25 mouse cellular contexts compared by ENCODE assay signal in the genomic region with DNA sequence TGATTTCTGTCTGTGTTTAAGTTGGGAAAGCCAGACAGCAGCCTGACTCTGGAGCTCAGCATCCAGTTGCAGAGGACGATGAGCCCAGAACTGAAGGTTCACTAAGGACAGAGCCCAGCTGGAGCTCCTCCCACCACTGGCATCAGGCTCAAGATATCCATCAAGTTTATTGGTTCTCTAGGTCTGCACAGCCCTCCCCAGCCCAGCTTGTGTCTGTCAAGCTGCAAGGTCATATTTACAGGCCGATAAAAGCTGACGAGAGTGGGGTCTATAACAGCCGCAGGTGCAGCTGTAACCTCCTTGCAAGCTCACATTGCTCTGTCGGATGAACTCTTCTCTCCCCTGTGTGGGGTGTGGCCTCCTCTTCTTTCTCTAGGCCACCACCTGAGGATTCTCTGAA.
DNase-seq lines count a peak whose midpoint lies in the region; ATAC-seq lines count a peak whose summit lies in the region.
"Had no signal": no experiment of that assay in that cellular context is flagged by ENCODE, and none has a peak within 500 bp of the region (broad histone marks: within the 10 kb centered on the region; RNA-seq: fewer than 3 reads in every experiment).

No protein-coding gene starts in this region.

- H3K36me3 ChIP-seq in kidney, embryonic 14.5 days (ENCODE audit: control insufficient read depth, insufficient read depth, low read length): no peaks in the 10 kb centered on the region
- H3K36me3 ChIP-seq in kidney, embryonic 16.5 days (ENCODE audit: insufficient read depth, low read length): no peaks in the 10 kb centered on the region
- H3K36me3 ChIP-seq: embryonic facial prominence, embryonic 10.5 days; embryonic facial prominence, embryonic 12.5 days; G1E had no signal

- no peaks in the 10 kb centered on the region for H3K27me3 ChIP-seq in kidney, embryonic 14.5 days (ENCODE audit: control insufficient read depth, insufficient read depth, low read length)
- no peaks in the 10 kb centered on the region for H3K27me3 ChIP-seq in kidney, embryonic 16.5 days (ENCODE audit: insufficient read depth, low read length)
- H3K27me3 ChIP-seq: CH12.LX; embryonic facial prominence, embryonic 12.5 days; forebrain, embryonic 13.5 days; Patski had no signal

- H3K27ac ChIP-seq in kidney, embryonic 14.5 days (ENCODE audit: low read depth, low read length): no peak overlapping the region
- H3K27ac ChIP-seq in kidney, embryonic 16.5 days (ENCODE audit: low read length): peak overlapping the region; percentile 20; the same call in 1 of the 2 replicates
- H3K27ac ChIP-seq: embryonic facial prominence, embryonic 10.5 days; embryonic facial prominence, embryonic 12.5 days; forebrain, embryonic 13.5 days had no signal

- DNase-seq in kidney, adult 18-20 months: no peak
- DNase-seq in kidney, adult 9 months: no peak
- peak; percentile 63 for DNase-seq in kidney, postnatal 10 days
- no peak for DNase-seq in kidney, postnatal 25 days
- DNase-seq in kidney, postnatal 4 days: peak; percentile 50 to 65
- DNase-seq in kidney, adult 11 months: no peak
- DNase-seq: adrenal gland, adult 8-10 months; adrenal gland, postnatal 14 days; adrenal gland, postnatal 36 days; B cell, adult 2 months; cerebellum, adult 11-12 months; cerebellum, adult 2 months; cerebellum, adult 9-10 months; cerebellum, postnatal 10 days; cerebellum, postnatal 25 days had no signal

- peak; percentile 88 for ATAC-seq in kidney, embryonic 14.5 days (ENCODE audit: low FRiP score, low TSS enrichment)
- ATAC-seq in kidney, embryonic 16.5 days (ENCODE audit: low FRiP score, low TSS enrichment): peak; percentile 65
- ATAC-seq: activated CD4-positive, CD25-positive, alpha-beta regulatory T cell, adult 4 months; CD4-positive, CD25-positive, alpha-beta regulatory T cell, adult 4 months; forebrain, embryonic 13.5 days; Patski had no signal

- no peaks in the 10 kb centered on the region for H3K4me1 ChIP-seq in kidney, embryonic 14.5 days (ENCODE audit: control insufficient read depth, insufficient read depth, low read length)
- H3K4me1 ChIP-seq in kidney, embryonic 16.5 days (ENCODE audit: insufficient read depth, low read length): peaks cover 8% of the 10 kb centered on the region; the same call in 1 of the 2 replicates
- H3K4me1 ChIP-seq: embryonic facial prominence, embryonic 12.5 days had no signal

- 15% methylated on average over 5 of the region's 5 CpGs for WGBS in kidney, embryonic 14.5 days
- WGBS in kidney, embryonic 16.5 days: 21% methylated on average over 5 of the region's 5 CpGs

- no peak overlapping the region for H3K9ac ChIP-seq in kidney, embryonic 14.5 days (ENCODE audit: low read depth, low read length)
- H3K9ac ChIP-seq in kidney, embryonic 16.5 days (replicated peaks; ENCODE audit: low read length): no peak overlapping the region
- H3K9ac ChIP-seq: embryonic facial prominence, embryonic 12.5 days; forebrain, embryonic 13.5 days had no signal

- H3K4me2 ChIP-seq in kidney, embryonic 14.5 days (replicated peaks; ENCODE audit: low read depth, low read length): no peak overlapping the region
- H3K4me2 ChIP-seq in kidney, embryonic 16.5 days (replicated peaks; ENCODE audit: low read depth, low read length): no peak overlapping the region
- H3K4me2 ChIP-seq: embryonic facial prominence, embryonic 12.5 days; forebrain, embryonic 13.5 days had no signal

- H3K9me3 ChIP-seq in kidney, embryonic 14.5 days (ENCODE audit: control insufficient read depth, low read length): peaks cover 6% of the 10 kb centered on the region; the same call in 1 of the 2 replicates
- no peaks in the 10 kb centered on the region for H3K9me3 ChIP-seq in kidney, embryonic 16.5 days (ENCODE audit: low read length)
- H3K9me3 ChIP-seq: embryonic facial prominence, embryonic 10.5 days; embryonic facial prominence, embryonic 12.5 days; forebrain, embryonic 13.5 days had no signal

- no peak overlapping the region for H3K4me3 ChIP-seq in kidney, embryonic 14.5 days (ENCODE audit: low read length)
- H3K4me3 ChIP-seq in kidney, embryonic 16.5 days (ENCODE audit: low read length): no peak overlapping the region
- H3K4me3 ChIP-seq: embryonic facial prominence, embryonic 10.5 days; embryonic facial prominence, embryonic 12.5 days; forebrain, embryonic 13.5 days had no signal

Comparison
In these comparisons a context has a peak if more than half of its experiments do, and no peak if none do; other contexts are left out.
1. DNase-seq: peak in kidney, postnatal 10 days (single experiment) and kidney, postnatal 4 days (2 of 2); none in kidney, adult 18-20 months (single experiment), kidney, adult 9 months (single experiment), kidney, postnatal 25 days (0 of 2) and kidney, adult 11 months (single experiment).